Mouse (Mus musculus): ENCODE data around the gene Nfkb2. TPM values are rescaled to one million over a fixed set of nuclear protein-coding genes. Genes with fewer than 3 reads are reported as not detected.

Gene Nfkb2
- polyA plus RNA-seq, 1 experiment, result 67.2 TPM

- Histone ChIP-seq H3K4me2 (ENCODE audit: low read depth) (no peak overlapping the region), H3K4me3 (no peak overlapping the region), H3K79me2 (ENCODE audit: control insufficient read depth, insufficient read depth) (no peaks in the 10 kb centered on the region), H3ac (ENCODE audit: control insufficient read depth, insufficient read length) (no peak overlapping the region), H3K36me3 (ENCODE audit: control insufficient read depth, insufficient read depth) (no peaks in the 10 kb centered on the region), H3K27me3 (ENCODE audit: control insufficient read depth, insufficient read depth, insufficient read length) (no peaks in the 10 kb centered on the region)
- TF ChIP-seq MYOD1 (IDR thresholded peaks at IDR 0.05; ENCODE audit: control insufficient read depth in 1 of 3, insufficient read length in 2 of 3, low read depth in 2 of 3) (no peak), MYOG (IDR thresholded peaks at IDR 0.05; ENCODE audit: control insufficient read depth in 1 of 3, insufficient read depth in 1 of 3, insufficient read length in 2 of 3, low read depth in 2 of 3) (no peak), MAX (IDR thresholded peaks at IDR 0.05; ENCODE audit: low read depth) (no peak), SRF (IDR thresholded peaks at IDR 0.05; ENCODE audit: control insufficient read depth, insufficient read length, low read depth) (no peak), E2F4 (IDR thresholded peaks at IDR 0.05; ENCODE audit: insufficient read depth) (no peak), REST (IDR thresholded peaks at IDR 0.05; ENCODE audit: insufficient read depth, insufficient read length) (no peak), CEBPB (IDR thresholded peaks at IDR 0.05; ENCODE audit: insufficient read depth, poor library complexity, severe bottlenecking) (no peak), POLR2A (IDR thresholded peaks at IDR 0.05; ENCODE audit: insufficient read length, low read depth) (no peak), USF1 (IDR thresholded peaks at IDR 0.05; ENCODE audit: low read depth) (no peak), TCF3 (IDR thresholded peaks at IDR 0.05; ENCODE audit: insufficient read length, low read depth) (no peak)
These were observed 40.7 kb downstream of the Nfkb2 start for GRCm38 (mm10) chr19:46344710-46345419.

GRCm38 (mm10) chr19:46347146-46347545, 43.0 kb downstream of the Nfkb2 start:
- H3K4me3 ChIP-seq, result no peak overlapping the region
- no peaks in the 10 kb centered on the region for H3K36me3 ChIP-seq (ENCODE audit: control insufficient read depth, insufficient read depth)
- H3K4me2 ChIP-seq (ENCODE audit: low read depth), result no peak overlapping the region
- H3ac ChIP-seq (ENCODE audit: control insufficient read depth, insufficient read length), result no peak overlapping the region
- no peaks in the 10 kb centered on the region for H3K79me2 ChIP-seq (ENCODE audit: control insufficient read depth, insufficient read depth)
- H3K27me3 ChIP-seq (ENCODE audit: control insufficient read depth, insufficient read depth, insufficient read length), result no peaks in the 10 kb centered on the region
- no peak for TF ChIP-seq MYOD1 (IDR thresholded peaks at IDR 0.05; ENCODE audit: control insufficient read depth in 1 of 3, insufficient read length in 2 of 3, low read depth in 2 of 3)
- TF ChIP-seq E2F4 (IDR thresholded peaks at IDR 0.05; ENCODE audit: insufficient read depth), result no peak
- no peak for TF ChIP-seq TCF3 (IDR thresholded peaks at IDR 0.05; ENCODE audit: insufficient read length, low read depth)
- no peak for TF ChIP-seq TCF12 (IDR thresholded peaks at IDR 0.05; ENCODE audit: insufficient read depth, poor library complexity, severe bottlenecking)
- no peak for TF ChIP-seq USF1 (IDR thresholded peaks at IDR 0.05; ENCODE audit: low read depth)
- no peak for TF ChIP-seq MYOG (IDR thresholded peaks at IDR 0.05; ENCODE audit: control insufficient read depth in 1 of 3, insufficient read depth in 1 of 3, insufficient read length in 2 of 3, low read depth in 2 of 3)
- TF ChIP-seq POLR2AphosphoS2 (IDR thresholded peaks at IDR 0.05; ENCODE audit: insufficient read length, low read depth), result no peak
- TF ChIP-seq REST (IDR thresholded peaks at IDR 0.05; ENCODE audit: insufficient read depth, insufficient read length), result no peak
- TF ChIP-seq CEBPB (IDR thresholded peaks at IDR 0.05; ENCODE audit: insufficient read depth, poor library complexity, severe bottlenecking), result no peak
- TF ChIP-seq MAX (IDR thresholded peaks at IDR 0.05; ENCODE audit: low read depth), result no peak
- TF ChIP-seq SRF (IDR thresholded peaks at IDR 0.05; ENCODE audit: control insufficient read depth, insufficient read length, low read depth), result no peak
- TF ChIP-seq POLR2A (IDR thresholded peaks at IDR 0.05; ENCODE audit: insufficient read length, low read depth), result no peak

GRCm38 (mm10) chr19:46347936-46348668, 44.0 kb downstream of the Nfkb2 start:
- Histone ChIP-seq H3K4me2 (ENCODE audit: low read depth) (peak overlapping the region; percentile 87), H3ac (ENCODE audit: control insufficient read depth, insufficient read length) (peak overlapping the region; percentile 56), H3K4me3 (peak overlapping the region; percentile 25), H3K79me2 (ENCODE audit: control insufficient read depth, insufficient read depth) (no peaks in the 10 kb centered on the region), H3K27me3 (ENCODE audit: control insufficient read depth, insufficient read depth, insufficient read length) (no peaks in the 10 kb centered on the region), H3K36me3 (ENCODE audit: control insufficient read depth, insufficient read depth) (no peaks in the 10 kb centered on the region)
- TF ChIP-seq E2F4 (IDR thresholded peaks at IDR 0.05; ENCODE audit: insufficient read depth), result no peak
- no peak for TF ChIP-seq MYOD1 (IDR thresholded peaks at IDR 0.05; ENCODE audit: control insufficient read depth in 1 of 3, insufficient read length in 2 of 3, low read depth in 2 of 3)
- TF ChIP-seq REST (IDR thresholded peaks at IDR 0.05; ENCODE audit: insufficient read depth, insufficient read length), result no peak
- TF ChIP-seq POLR2AphosphoS2 (IDR thresholded peaks at IDR 0.05; ENCODE audit: insufficient read length, low read depth), result no peak
- TF ChIP-seq TCF12 (IDR thresholded peaks at IDR 0.05; ENCODE audit: insufficient read depth, poor library complexity, severe bottlenecking), result no peak
- TF ChIP-seq POLR2A (IDR thresholded peaks at IDR 0.05; ENCODE audit: insufficient read length, low read depth), result no peak
- no peak for TF ChIP-seq MAX (IDR thresholded peaks at IDR 0.05; ENCODE audit: low read depth)
- no peak for TF ChIP-seq MYOG (IDR thresholded peaks at IDR 0.05; ENCODE audit: control insufficient read depth in 1 of 3, insufficient read depth in 1 of 3, insufficient read length in 2 of 3, low read depth in 2 of 3)
- no peak for TF ChIP-seq USF1 (IDR thresholded peaks at IDR 0.05; ENCODE audit: low read depth)
- no peak for TF ChIP-seq CEBPB (IDR thresholded peaks at IDR 0.05; ENCODE audit: insufficient read depth, poor library complexity, severe bottlenecking)

GRCm38 (mm10) chr19:46348761-46349458, 44.8 kb downstream of the Nfkb2 start:
- Histone ChIP-seq H3K4me2 (ENCODE audit: low read depth) (peak overlapping the region; percentile 87), H3K36me3 (ENCODE audit: control insufficient read depth, insufficient read depth) (no peaks in the 10 kb centered on the region), H3K4me3 (peak overlapping the region; percentile 25), H3K79me2 (ENCODE audit: control insufficient read depth, insufficient read depth) (no peaks in the 10 kb centered on the region), H3ac (ENCODE audit: control insufficient read depth, insufficient read length) (peak overlapping the region; percentile 56), H3K27me3 (ENCODE audit: control insufficient read depth, insufficient read depth, insufficient read length) (no peaks in the 10 kb centered on the region)
- TF ChIP-seq USF1 (IDR thresholded peaks at IDR 0.05; ENCODE audit: low read depth) (no peak), MYOD1 (IDR thresholded peaks at IDR 0.05; ENCODE audit: control insufficient read depth in 1 of 3, insufficient read length in 2 of 3, low read depth in 2 of 3) (peak in 1 of 3 experiments; percentile 49), POLR2AphosphoS2 (IDR thresholded peaks at IDR 0.05; ENCODE audit: insufficient read length, low read depth) (peak; percentile 89), MYOG (IDR thresholded peaks at IDR 0.05; ENCODE audit: control insufficient read depth in 1 of 3, insufficient read depth in 1 of 3, insufficient read length in 2 of 3, low read depth in 2 of 3) (peak in 2 of 3 experiments; percentile 42 to 52), POLR2A (IDR thresholded peaks at IDR 0.05; ENCODE audit: insufficient read length, low read depth) (peak; percentile 91)
